Mouse (Mus musculus) heart, postnatal 0 days (tissue): ENCODE data around the gene Diexf. TPM values are rescaled to one million over a fixed set of nuclear protein-coding genes. Genes with fewer than 3 reads are reported as not detected.

Source experiments
- ATAC-seq: fragments of 200-750 bp; cut with Nextera tagmentation; 2 replicates; pipeline ENCODE4 v1.8.0; 2017; ENCODE audit warnings: low read depth, moderate number of reproducible peaks, moderate library complexity; ENCODE audit not compliant: insufficient read depth
- DNase-seq: peaks from one replicate; pipeline ENCODE4 v3.0.0-alpha.2; 2016; ENCODE audit warnings: low spot score
- H3K27ac ChIP-seq: fragments of 300-500 bp; sonication (generic); 2 replicates; pipeline ENCODE4 v1.5.1; 2014; ENCODE audit warnings: low read depth, mild to moderate bottlenecking
- H3K27me3 ChIP-seq: fragments of 300-500 bp; sonication (generic); 2 replicates; pipeline ENCODE4 v1.6.1; 2014; ENCODE audit warnings: low read length, mixed read lengths; ENCODE audit not compliant: control insufficient read depth, insufficient read depth
- H3K36me3 ChIP-seq: fragments of 300-500 bp; sonication (generic); replicated peaks from 2 replicates; pipeline ENCODE4 v1.6.1; 2014; ENCODE audit warnings: low read length, mixed read lengths; ENCODE audit not compliant: control insufficient read depth, insufficient read depth
- H3K4me1 ChIP-seq: fragments of 300-500 bp; sonication (generic); 2 replicates; pipeline ENCODE4 v1.6.1; 2014; ENCODE audit warnings: antibody characterized with exemption; ENCODE audit not compliant: control insufficient read depth, insufficient read depth
- H3K4me2 ChIP-seq: fragments of 300-500 bp; sonication (generic); 2 replicates; pipeline ENCODE4 v1.6.1; 2014; ENCODE audit warnings: low read depth, mild to moderate bottlenecking, low read length, moderate library complexity
- H3K4me3 ChIP-seq: fragments of 300-500 bp; sonication (generic); 2 replicates; pipeline ENCODE4 v1.5.1; 2014; ENCODE audit warnings: low read depth, low read length
- H3K9ac ChIP-seq: fragments of 300-500 bp; sonication (generic); replicated peaks from 2 replicates; pipeline ENCODE4 v1.6.1; 2014; ENCODE audit warnings: low read depth, low read length, mixed read lengths
- H3K9me3 ChIP-seq: fragments of 300-500 bp; sonication (generic); replicated peaks from 2 replicates; pipeline ENCODE4 v1.6.1; 2016; ENCODE audit warnings: low read length; ENCODE audit not compliant: control insufficient read depth
- CTCF ChIP-seq: IDR thresholded peaks from 2 replicates; pipeline ENCODE4 v1.5.1; 2016; ENCODE audit warnings: antibody characterized with exemption, control low read depth, low read depth
- EP300 ChIP-seq: IDR thresholded peaks from 2 replicates; pipeline ENCODE4 v1.6.1; 2016; ENCODE audit warnings: antibody characterized with exemption, low read depth
- WGBS: fragments of 180-500 bp; shearing (Covaris S2); extraction: QIAGEN DNeasy Blood & Tissue Kit; methylation state at CpG from one replicate; pipeline ENCODE4 v1.1.7; 2014; 5-methylcytosine and 5-hydroxymethylcytosine counted together
- polyA plus RNA-seq: library from polyadenylated mRNA; unstranded; fragments of >200 nt; fragmentation: Nextera tagmentation; extraction: Ambion mirVana; gene quantifications from 2 replicates; pipeline ENCODE4 v1.2.1, GENCODE M21; 2015
- total RNA-seq: library from RNA; depleted of rRNA; stranded (reverse); fragments of >200 nt; gene quantifications from 2 replicates; pipeline ENCODE4 v1.2.3, GENCODE M21; 2014; ENCODE audit warnings: low replicate concordance; rRNA removed

Gene Diexf
- total and polyA plus RNA-seq, 2 experiments from 2014 or later: 2.8 to 6.3 TPM

GRCm38 (mm10) chr1:193060167-193060566 is 69.9 kb downstream of the Diexf start:
- H3K36me3 ChIP-seq: no peaks in the 10 kb centered on the region
- H3K4me2 ChIP-seq: no peak overlapping the region
- no peak overlapping the region for H3K9ac ChIP-seq
- H3K4me3 ChIP-seq: no peak overlapping the region
- no peak for ATAC-seq
- H3K27ac ChIP-seq: no peak overlapping the region
- DNase-seq: no peak
- no peaks in the 10 kb centered on the region for H3K4me1 ChIP-seq
- no peaks in the 10 kb centered on the region for H3K27me3 ChIP-seq
- 56% methylated on average over 2 of the region's 2 CpGs for WGBS
- no peaks in the 10 kb centered on the region for H3K9me3 ChIP-seq
- TF ChIP-seq EP300 (no peak), CTCF (no peak)

GRCm38 (mm10) chr1:193059596-193059995 is 70.5 kb downstream of the Diexf start:
- Histone ChIP-seq H3K36me3 (no peaks in the 10 kb centered on the region), H3K27me3 (no peaks in the 10 kb centered on the region), H3K4me2 (no peak overlapping the region), H3K4me3 (no peak overlapping the region), H3K9ac (no peak overlapping the region), H3K27ac (no peak overlapping the region), H3K9me3 (no peaks in the 10 kb centered on the region), H3K4me1 (no peaks in the 10 kb centered on the region)
- TF ChIP-seq CTCF (no peak), EP300 (no peak)
- DNase-seq: no peak
- ATAC-seq: no peak
- WGBS: 66% methylated on average over 5 of the region's 5 CpGs

DNA sequence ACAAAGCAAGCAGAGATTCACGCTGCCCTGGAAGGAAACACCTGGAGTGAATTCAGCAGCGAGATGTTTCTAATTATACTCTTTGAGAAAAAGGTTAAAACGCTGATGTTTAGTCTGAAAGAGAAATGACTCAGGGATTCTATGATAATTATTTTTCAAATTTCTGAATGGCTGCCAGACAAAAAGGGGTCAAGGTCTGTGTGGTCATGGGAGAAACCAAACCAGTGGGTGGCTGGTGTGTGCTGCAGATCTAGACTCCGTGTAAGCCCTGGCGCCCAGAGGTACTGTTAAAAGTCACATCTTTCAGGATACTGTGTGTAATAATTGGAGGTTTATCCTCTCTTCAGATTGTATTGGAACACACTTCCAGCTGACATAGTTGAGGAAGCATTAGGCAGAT is 75.7 kb downstream of the Diexf start:
- Histone ChIP-seq H3K4me1 (no peaks in the 10 kb centered on the region), H3K9ac (no peak overlapping the region), H3K36me3 (no peaks in the 10 kb centered on the region), H3K27ac (no peak overlapping the region), H3K4me2 (no peak overlapping the region), H3K27me3 (no peaks in the 10 kb centered on the region), H3K4me3 (no peak overlapping the region), H3K9me3 (no peaks in the 10 kb centered on the region)
- DNase-seq: no peak
- ATAC-seq: no peak
- 68% methylated on average over 5 of the region's 5 CpGs for WGBS
- no peak for TF ChIP-seq CTCF
- no peak for TF ChIP-seq EP300

GRCm38 (mm10) chr1:193053065-193053464 is 77.0 kb downstream of the Diexf start:
- no peak overlapping the region for H3K27ac ChIP-seq
- H3K4me1 ChIP-seq: no peaks in the 10 kb centered on the region
- WGBS: 63% methylated on average over 5 of the region's 5 CpGs
- H3K36me3 ChIP-seq: no peaks in the 10 kb centered on the region
- H3K4me2 ChIP-seq: no peak overlapping the region
- no peak overlapping the region for H3K4me3 ChIP-seq
- no peaks in the 10 kb centered on the region for H3K9me3 ChIP-seq
- ATAC-seq (no peak), DNase-seq (no peak)
- no peaks in the 10 kb centered on the region for H3K27me3 ChIP-seq
- TF ChIP-seq EP300 (no peak), CTCF (no peak)
- no peak overlapping the region for H3K9ac ChIP-seq

GRCm38 (mm10) chr1:193047616-193048015 is 82.5 kb downstream of the Diexf start:
- H3K4me1 ChIP-seq: no peaks in the 10 kb centered on the region
- ATAC-seq (no peak), DNase-seq (no peak)
- H3K4me3 ChIP-seq: no peak overlapping the region
- no peaks in the 10 kb centered on the region for H3K27me3 ChIP-seq
- no peaks in the 10 kb centered on the region for H3K36me3 ChIP-seq
- H3K9me3 ChIP-seq: no peaks in the 10 kb centered on the region
- TF ChIP-seq CTCF: no peak
- no peak for TF ChIP-seq EP300
- H3K4me2 ChIP-seq: no peak overlapping the region
- no peak overlapping the region for H3K9ac ChIP-seq
- 83% methylated on average over 4 of the region's 4 CpGs for WGBS
- H3K27ac ChIP-seq: no peak overlapping the region

GRCm38 (mm10) chr1:193042760-193043295 is 87.2 kb downstream of the Diexf start:
- ATAC-seq (no peak), DNase-seq (no peak)
- H3K4me1 ChIP-seq: no peaks in the 10 kb centered on the region
- no peak overlapping the region for H3K4me2 ChIP-seq
- no peaks in the 10 kb centered on the region for H3K9me3 ChIP-seq
- TF ChIP-seq CTCF (no peak), EP300 (no peak)
- no peak overlapping the region for H3K9ac ChIP-seq
- no peak overlapping the region for H3K4me3 ChIP-seq
- 63% methylated on average over 3 of the region's 3 CpGs for WGBS
- H3K36me3 ChIP-seq: no peaks in the 10 kb centered on the region
- H3K27ac ChIP-seq: no peak overlapping the region
- no peaks in the 10 kb centered on the region for H3K27me3 ChIP-seq

Other genes with a start within 250 kb of the Diexf start
- under 0.01 and 0.08 TPM in 2 replicates for gene Syt14, start 94.5 kb downstream of the Diexf start, total RNA-seq
- gene Syt14, start 94.5 kb downstream of the Diexf start, polyA plus RNA-seq: 0.03 and 0.04 TPM in 2 replicates
- gene Irf6, start 22.8 kb upstream of the Diexf start, total RNA-seq: 3.4 and 6.6 TPM in 2 replicates
- 2.2 and 2.5 TPM in 2 replicates for gene Irf6, start 22.8 kb upstream of the Diexf start, polyA plus RNA-seq
- gene A130010J15Rik, start 37.8 kb upstream of the Diexf start, total RNA-seq: 17.7 and 23.2 TPM in 2 replicates
- gene A130010J15Rik, start 37.8 kb upstream of the Diexf start, polyA plus RNA-seq: 9.8 and 11.3 TPM in 2 replicates
- 0.08 and 0.61 TPM in 2 replicates for gene Traf3ip3, start 71.4 kb upstream of the Diexf start, total RNA-seq
- 0.54 and 0.79 TPM in 2 replicates for gene Traf3ip3, start 71.4 kb upstream of the Diexf start, polyA plus RNA-seq
- 9.8 and 19.2 TPM in 2 replicates for gene Lamb3, start 77.4 kb upstream of the Diexf start, total RNA-seq
- 6.0 and 8.1 TPM in 2 replicates for gene Lamb3, start 77.4 kb upstream of the Diexf start, polyA plus RNA-seq
- gene Hsd11b1, start 133.8 kb upstream of the Diexf start, total RNA-seq: 7.3 and 12.7 TPM in 2 replicates
- gene Hsd11b1, start 133.8 kb upstream of the Diexf start, polyA plus RNA-seq: 1.6 and 1.9 TPM in 2 replicates
- 71.1 and 122 TPM in 2 replicates for gene G0s2, start 142.9 kb upstream of the Diexf start, total RNA-seq
- gene G0s2, start 142.9 kb upstream of the Diexf start, polyA plus RNA-seq: 92.2 and 93.3 TPM in 2 replicates
- gene Camk1g, start 240.0 kb upstream of the Diexf start, total RNA-seq: 12.0 and 14.3 TPM in 2 replicates
- 9.0 and 9.7 TPM in 2 replicates for gene Camk1g, start 240.0 kb upstream of the Diexf start, polyA plus RNA-seq